Mouse (Mus musculus): ENCODE data around the gene Gm4869.

DNA sequence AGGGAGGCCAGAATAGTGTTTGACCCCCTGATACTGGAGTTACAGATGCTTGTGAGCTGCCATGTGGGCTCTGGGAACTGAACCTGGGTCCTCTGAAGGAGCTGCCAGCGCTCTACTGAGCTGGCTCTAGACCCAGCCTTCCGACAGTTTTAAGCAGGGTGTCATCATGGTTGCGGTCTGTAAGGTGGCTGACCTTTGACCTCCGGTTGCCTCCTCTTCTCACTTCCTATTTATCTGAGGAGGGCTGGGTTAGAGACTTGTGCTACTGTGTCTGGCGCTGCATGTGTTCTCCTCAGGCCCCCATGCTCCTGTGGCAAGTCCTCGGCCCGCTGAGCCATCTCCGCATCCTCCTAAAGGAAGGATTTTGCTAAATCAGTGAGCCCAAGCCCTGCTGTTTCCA, 68.5 kb downstream of the Gm4869 start:
- TF ChIP-seq MAX (IDR thresholded peaks at IDR 0.05; ENCODE audit: low read depth), result no peak
- TF ChIP-seq TCF12 (IDR thresholded peaks at IDR 0.05; ENCODE audit: insufficient read depth, poor library complexity, severe bottlenecking), result no peak
- no peak for TF ChIP-seq MYOG (IDR thresholded peaks at IDR 0.05; ENCODE audit: control insufficient read depth in 1 of 3, insufficient read depth in 1 of 3, insufficient read length in 2 of 3, low read depth in 2 of 3)
- TF ChIP-seq POLR2A (IDR thresholded peaks at IDR 0.05; ENCODE audit: insufficient read length, low read depth), result no peak
- TF ChIP-seq REST (IDR thresholded peaks at IDR 0.05; ENCODE audit: insufficient read depth, insufficient read length), result no peak
- no peak for TF ChIP-seq CEBPB (IDR thresholded peaks at IDR 0.05; ENCODE audit: insufficient read depth, poor library complexity, severe bottlenecking)
- no peak for TF ChIP-seq POLR2AphosphoS2 (IDR thresholded peaks at IDR 0.05; ENCODE audit: insufficient read length, low read depth)
- TF ChIP-seq USF1 (IDR thresholded peaks at IDR 0.05; ENCODE audit: low read depth), result no peak
